Mouse (Mus musculus) lung, adult 2 months (tissue): ENCODE data around the gene Gm43552.

Experiments used
- CTCF ChIP-seq: fragments of 200-500 bp; IDR thresholded peaks from 2 replicates; pipeline ENCODE4 v1.5.1; 2011; ENCODE audit warnings: mild to moderate bottlenecking, low read length, control low read depth; ENCODE audit not compliant: insufficient read depth
- POLR2A ChIP-seq: fragments of 200-500 bp; IDR thresholded peaks from 2 replicates; pipeline ENCODE4 v1.6.1; 2011; ENCODE audit warnings: low read depth, mild to moderate bottlenecking, control low read depth, low read length, borderline replicate concordance; ENCODE audit errors: extremely low read depth

DNA sequence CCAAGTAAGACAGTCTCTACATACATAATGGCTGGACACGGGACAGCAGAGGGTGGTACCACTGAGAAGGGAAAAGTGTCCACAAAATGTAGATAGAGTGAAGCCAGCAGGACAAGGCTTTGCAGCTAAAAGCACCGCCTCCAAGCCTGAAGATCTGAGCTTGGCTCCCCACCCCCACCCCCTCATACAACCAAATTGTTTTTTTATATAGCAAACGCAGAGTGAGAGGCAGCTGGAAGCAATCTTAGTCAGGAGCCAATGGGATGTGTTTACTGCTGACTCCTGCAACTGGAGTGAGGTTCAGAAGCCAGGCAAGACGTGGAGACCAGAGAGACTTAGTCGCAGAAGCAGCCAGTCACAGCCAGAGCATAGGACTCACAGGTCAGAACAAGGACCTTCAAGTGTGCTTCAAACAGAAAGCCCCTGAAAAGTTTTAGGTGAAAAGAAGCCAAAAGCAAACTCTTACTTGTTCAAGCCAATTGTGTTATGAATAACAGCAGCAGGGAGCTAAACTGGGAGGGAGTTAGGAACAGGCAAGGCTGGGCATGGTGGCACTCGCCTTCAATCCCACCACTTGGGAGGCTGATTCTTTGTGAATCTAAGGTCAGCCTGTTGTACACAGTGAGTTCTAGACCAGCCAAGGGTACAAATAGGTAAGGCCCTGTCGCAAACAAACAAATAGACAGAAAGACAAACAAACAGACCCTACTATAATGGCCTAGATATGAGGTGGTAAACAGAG, 35.4 kb downstream of the Gm43552 start:
- TF ChIP-seq POLR2A, result no peak
- TF ChIP-seq CTCF, result no peak
